Mouse (Mus musculus) stomach, postnatal 0 days (tissue): ENCODE data around the gene C8g.

Experiments used
- CTCF ChIP-seq: IDR thresholded peaks from 2 replicates; pipeline ENCODE4 v1.5.1; 2016; ENCODE audit warnings: antibody characterized with exemption, low read depth, mild to moderate bottlenecking, moderate library complexity
- EP300 ChIP-seq: optimal IDR thresholded peaks from 2 replicates; pipeline ENCODE3; 2016; ENCODE audit warnings: antibody characterized with exemption

GRCm38 (mm10) chr2:25472550-25472949 is 29.0 kb downstream of the C8g start:
- TF ChIP-seq EP300: no peak
- no peak for TF ChIP-seq CTCF
